Mouse (Mus musculus) heart, postnatal 0 days (tissue): ENCODE measurements around the gene 1700030K09Rik.

Experiments used
- CTCF ChIP-seq: IDR thresholded peaks from 2 replicates; pipeline ENCODE4 v1.5.1; 2016; ENCODE audit warnings: antibody characterized with exemption, control low read depth, low read depth
- EP300 ChIP-seq: IDR thresholded peaks from 2 replicates; pipeline ENCODE4 v1.6.1; 2016; ENCODE audit warnings: antibody characterized with exemption, low read depth

DNA sequence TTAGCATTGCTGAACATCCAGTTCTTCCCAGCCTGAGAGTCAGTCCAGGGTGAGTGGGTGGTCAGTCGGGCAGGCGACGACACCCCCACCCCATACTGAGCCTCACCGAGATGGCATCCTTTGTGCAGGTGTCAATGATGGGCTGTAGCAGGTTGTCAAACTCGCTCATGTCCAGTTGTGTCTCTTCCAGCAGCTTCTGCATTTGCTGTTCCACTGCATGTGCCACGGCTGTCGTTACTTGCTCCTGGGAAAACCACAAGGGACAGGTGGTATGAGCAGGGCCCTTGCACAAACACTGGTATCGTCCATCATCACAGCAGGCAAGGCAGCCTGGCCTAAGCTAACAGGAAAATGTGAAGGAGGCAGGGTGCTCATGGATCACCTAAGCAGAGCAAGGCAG, 26.3 kb downstream of the 1700030K09Rik start:
- TF ChIP-seq EP300 = no peak
- TF ChIP-seq CTCF = no peak
